Mouse (Mus musculus) small intestine, adult 2 months (tissue): Measurements from ENCODE around the gene Arpc3. TPM values are rescaled to one million over a fixed set of nuclear protein-coding genes. Genes with fewer than 3 reads are reported as not detected.
"Not testable (repeated sequence)": the region's sequence is repeated elsewhere in the genome, so short reads cannot be mapped to it uniquely, and the experiment has no call there.

Experiments used
- H3K27ac ChIP-seq: fragments of 200-500 bp; 2 replicates; pipeline ENCODE4 v1.5.1; 2012; ENCODE audit warnings: low read depth, low read length, control low read depth, inconsistent platforms; ENCODE audit not compliant: insufficient read depth
- H3K27me3 ChIP-seq: fragments of 200-500 bp; 2 replicates; pipeline ENCODE4 v1.6.1; 2012; ENCODE audit warnings: mild to moderate bottlenecking, moderate library complexity, low read length, inconsistent platforms; ENCODE audit not compliant: control insufficient read depth, insufficient read depth
- H3K36me3 ChIP-seq: fragments of 200-500 bp; 2 replicates; pipeline ENCODE4 v1.6.1; 2012; ENCODE audit warnings: mild to moderate bottlenecking, low read length, control low read depth, inconsistent platforms; ENCODE audit not compliant: control insufficient read depth, insufficient read depth
- H3K4me1 ChIP-seq: fragments of 200-500 bp; 2 replicates; pipeline ENCODE4 v1.6.1; 2012; ENCODE audit warnings: low read length, inconsistent platforms, mixed read lengths; ENCODE audit not compliant: control insufficient read depth, insufficient read depth, insufficient read length
- H3K4me3 ChIP-seq: fragments of 200-500 bp; 2 replicates; pipeline ENCODE4 v1.5.1; 2012; ENCODE audit warnings: low read depth, mild to moderate bottlenecking, control low read depth, inconsistent platforms, low read length, moderate library complexity
- CTCF ChIP-seq: fragments of 200-500 bp; IDR thresholded peaks from 2 replicates; pipeline ENCODE4 v1.5.1; 2012; ENCODE audit warnings: low read depth, mild to moderate bottlenecking, control low read depth, inconsistent platforms, low read length, moderate library complexity, mixed read lengths; ENCODE audit not compliant: insufficient replicate concordance, insufficient read length; ENCODE audit errors: extremely low read depth
- POLR2A ChIP-seq: fragments of 200-500 bp; IDR thresholded peaks from 2 replicates; pipeline ENCODE4 v1.6.1; 2012; ENCODE audit warnings: low read depth, mild to moderate bottlenecking, control low read depth, inconsistent platforms, low read length, moderate library complexity
- WGBS: fragments of 180-500 bp; shearing (Covaris S2); methylation state at CpG from one replicate; pipeline ENCODE4 v1.1.7; 2018; 5-methylcytosine and 5-hydroxymethylcytosine counted together
- polyA plus RNA-seq: library from polyadenylated mRNA; depleted of rRNA; stranded (reverse); fragments of >200 nt; gene quantifications from 2 replicates; pipeline ENCODE4 v1.2.3, GENCODE M21; 2012

The Arpc3 gene
- polyA plus RNA-seq, 1 experiment, result 105 TPM

GRCm38 (mm10) chr5:122451324-122451723, 59.6 kb downstream of the Arpc3 start:
- 68% methylated on average over 5 of the region's 5 CpGs for WGBS
- H3K27me3 ChIP-seq, result no peaks in the 10 kb centered on the region
- peaks cover 38% of the 10 kb centered on the region for H3K36me3 ChIP-seq
- no peak for TF ChIP-seq POLR2A
- TF ChIP-seq CTCF, result no peak
- H3K4me3 ChIP-seq, result no peak overlapping the region
- no peaks in the 10 kb centered on the region for H3K4me1 ChIP-seq
- no peak overlapping the region for H3K27ac ChIP-seq

GRCm38 (mm10) chr5:122452194-122452593, 60.5 kb downstream of the Arpc3 start:
- no peak overlapping the region for H3K27ac ChIP-seq
- no peak for TF ChIP-seq POLR2A
- no peak for TF ChIP-seq CTCF
- 75% methylated on average over 7 of the region's 7 CpGs for WGBS
- no peaks in the 10 kb centered on the region for H3K4me1 ChIP-seq
- H3K36me3 ChIP-seq, result peaks cover 44% of the 10 kb centered on the region
- no peaks in the 10 kb centered on the region for H3K27me3 ChIP-seq
- no peak overlapping the region for H3K4me3 ChIP-seq

- Histone ChIP-seq H3K27me3 (no peaks in the 10 kb centered on the region), H3K4me3 (no peak overlapping the region), H3K36me3 (peaks cover 54% of the 10 kb centered on the region), H3K4me1 (no peaks in the 10 kb centered on the region), H3K27ac (no peak overlapping the region)
- 81% methylated on average over 6 of the region's 6 CpGs for WGBS
- TF ChIP-seq CTCF, result no peak
- no peak for TF ChIP-seq POLR2A
These were observed 61.5 kb downstream of the Arpc3 start for GRCm38 (mm10) chr5:122453188-122453587.

- TF ChIP-seq POLR2A, result no peak
- no peak for TF ChIP-seq CTCF
- Histone ChIP-seq H3K27me3 (no peaks in the 10 kb centered on the region), H3K36me3 (peaks cover 67% of the 10 kb centered on the region), H3K27ac (no peak overlapping the region), H3K4me3 (no peak overlapping the region), H3K4me1 (no peaks in the 10 kb centered on the region)
- WGBS, result 89% methylated on average over 4 of the region's 4 CpGs
These were observed 62.8 kb downstream of the Arpc3 start for GRCm38 (mm10) chr5:122454442-122454841.

- Histone ChIP-seq H3K4me3 (no peak overlapping the region), H3K36me3 (peaks cover 71% of the 10 kb centered on the region), H3K4me1 (no peaks in the 10 kb centered on the region), H3K27ac (no peak overlapping the region), H3K27me3 (no peaks in the 10 kb centered on the region)
- WGBS, result 90% methylated on average over 3 of the region's 3 CpGs
- TF ChIP-seq POLR2A (no peak), CTCF (no peak)
These were observed 63.2 kb downstream of the Arpc3 start for GRCm38 (mm10) chr5:122454883-122455282.

- 82% methylated on average over 3 of the region's 3 CpGs for WGBS
- no peak for TF ChIP-seq POLR2A
- no peak for TF ChIP-seq CTCF
These were observed 63.9 kb downstream of the Arpc3 start for GRCm38 (mm10) chr5:122455584-122455983.

GRCm38 (mm10) chr5:122457054-122457453, 65.4 kb downstream of the Arpc3 start:
- not testable (repeated sequence) for H3K4me3 ChIP-seq, H3K27me3 ChIP-seq, H3K27ac ChIP-seq, H3K4me1 ChIP-seq
- H3K36me3 ChIP-seq, result peaks cover 92% of the 10 kb centered on the region
- 87% methylated on average over 9 of the region's 9 CpGs for WGBS

More at GRCm38 (mm10) chr5:122455584-122455983, 63.9 kb downstream of the Arpc3 start:
- Histone ChIP-seq H3K4me3 (no peak overlapping the region), H3K27me3 (no peaks in the 10 kb centered on the region), H3K36me3 (peaks cover 78% of the 10 kb centered on the region), H3K4me1 (no peaks in the 10 kb centered on the region), H3K27ac (no peak overlapping the region)

- Histone ChIP-seq H3K27ac (no peak overlapping the region), H3K4me1 (no peaks in the 10 kb centered on the region), H3K27me3 (no peaks in the 10 kb centered on the region), H3K4me3 (no peak overlapping the region), H3K36me3 (peaks cover 93% of the 10 kb centered on the region)
- TF ChIP-seq POLR2A (no peak), CTCF (no peak)
- WGBS, result 64% methylated on average over 4 of the region's 4 CpGs
These were observed 66.4 kb downstream of the Arpc3 start for GRCm38 (mm10) chr5:122458066-122458465.
